Mouse (Mus musculus) ES-E14 (cell line): Measurements from ENCODE around the gene Thoc3. TPM values are rescaled to one million over a fixed set of nuclear protein-coding genes. Genes with fewer than 3 reads are reported as not detected.
A peak's percentile ranks its signal among the peaks of the same experiment; 100 is the strongest.

ENCODE experiments used
- DNase-seq: peaks from one replicate; pipeline ENCODE4 v3.0.0-alpha.2; 2013; ENCODE audit warnings: low read depth, low spot score
- H3K27ac ChIP-seq: 2 replicates; pipeline ENCODE4 v1.5.1; 2012; ENCODE audit warnings: low read depth, mild to moderate bottlenecking, low read length, moderate library complexity, mixed read lengths; ENCODE audit not compliant: poor library complexity, insufficient read depth, severe bottlenecking
- H3K36me3 ChIP-seq: 2 replicates; pipeline ENCODE4 v1.6.1; 2012; ENCODE audit warnings: mild to moderate bottlenecking, low read length, moderate library complexity, mixed read lengths; ENCODE audit not compliant: control insufficient read depth, poor library complexity, insufficient read depth, severe bottlenecking
- H3K4me1 ChIP-seq, 2 experiments: fragments of 150-350 bp in 1 of 2; sonication (generic) in 1 of 2; 2 replicates each; pipeline ENCODE4 v1.6.1; 2012; ENCODE audit warnings: low read length in 2 of 2, mild to moderate bottlenecking in 1 of 2, mixed read lengths in 1 of 2; ENCODE audit not compliant: control insufficient read depth in 2 of 2, insufficient read depth in 2 of 2, poor library complexity in 1 of 2
- H3K4me3 ChIP-seq, 2 experiments: fragments of 150-350 bp in 1 of 2; sonication (generic) in 1 of 2; 2 replicates each; pipeline ENCODE4 v1.5.1; 2012; ENCODE audit warnings: low read length in 2 of 2, low read depth in 1 of 2, mild to moderate bottlenecking in 1 of 2, mixed read lengths in 1 of 2; ENCODE audit not compliant: insufficient read depth in 1 of 2, poor library complexity in 1 of 2, severe bottlenecking in 1 of 2
- H3K9ac ChIP-seq: 2 replicates; pipeline ENCODE4 v1.6.1; 2012; ENCODE audit warnings: low read depth, mild to moderate bottlenecking, low read length, mixed read lengths; ENCODE audit not compliant: poor library complexity, insufficient read depth, severe bottlenecking
- H3K9me3 ChIP-seq: fragments of 150-350 bp; sonication (generic); 2 replicates; pipeline ENCODE4 v1.6.1; 2012; ENCODE audit warnings: low read depth, mild to moderate bottlenecking, low read length; ENCODE audit not compliant: control insufficient read depth, insufficient read depth
- CHD2 ChIP-seq: IDR thresholded peaks from 2 replicates; pipeline ENCODE4 v1.6.1; 2014; ENCODE audit warnings: mild to moderate bottlenecking, low read depth, low read length, inconsistent platforms
- HCFC1 ChIP-seq: IDR thresholded peaks from 2 replicates; pipeline ENCODE4 v1.6.1; 2012; ENCODE audit warnings: low read length, inconsistent platforms, borderline replicate concordance; ENCODE audit not compliant: insufficient read depth
- MAFK ChIP-seq: IDR thresholded peaks from 2 replicates; pipeline ENCODE4 v1.6.1; 2014; ENCODE audit warnings: mild to moderate bottlenecking, low read depth, low read length, inconsistent platforms; ENCODE audit not compliant: insufficient read depth
- ZC3H11A ChIP-seq: IDR thresholded peaks from 2 replicates; pipeline ENCODE4 v1.6.1; 2012; ENCODE audit warnings: low read depth, mild to moderate bottlenecking, inconsistent platforms, low read length, borderline replicate concordance
- ZNF384 ChIP-seq: IDR thresholded peaks from 2 replicates; pipeline ENCODE4 v1.6.1; 2012; ENCODE audit warnings: low read depth, low read length, inconsistent platforms
- in situ Hi-C, 2 experiments: fragments of 600-800 bp; cut with MboI; formaldehyde crosslinking; loops; one replicate each; pipeline ENCODE4 v1.15.1; 2025; ENCODE audit warnings: low sequenced_read_pairs in 2 of 2, inconsistent platforms in 1 of 2; ENCODE audit not compliant: unreplicated experiment in 2 of 2
- total RNA-seq: library from RNA; depleted of rRNA; stranded (reverse); fragments of 300-350 nt; gene quantifications from 2 replicates; pipeline ENCODE4 v1.2.3, GENCODE M21; 2012

Gene Thoc3
- total RNA-seq, 1 experiment = 81.8 TPM

GRCm38 (mm10) chr13:54490411-54490810 is 21.8 kb upstream of the Thoc3 start:
- Histone ChIP-seq H3K9me3 (no peaks in the 10 kb centered on the region), H3K4me3 (no peak overlapping the region), H3K27ac (no peak overlapping the region), H3K9ac (no peak overlapping the region), H3K36me3 (no peaks in the 10 kb centered on the region), H3K4me1 (peaks cover 0 to 2% of the 10 kb centered on the region in 2 experiments; a peak in 1 of 4 replicates)
- TF ChIP-seq MAFK = no peak
- TF ChIP-seq ZC3H11A = no peak
- no peak for TF ChIP-seq CHD2
- no peak for TF ChIP-seq ZNF384
- TF ChIP-seq HCFC1 = no peak
- in situ Hi-C loops = no loop called here
- no peak for DNase-seq

GRCm38 (mm10) chr13:54481498-54481897 is 12.8 kb upstream of the Thoc3 start:
- DNase-seq = no peak
- Histone ChIP-seq H3K9ac (no peak overlapping the region), H3K9me3 (no peaks in the 10 kb centered on the region), H3K36me3 (no peaks in the 10 kb centered on the region), H3K27ac (no peak overlapping the region), H3K4me3 (peak overlapping the region in 1 of 2 experiments; percentile 17; a peak in 1 of 4 replicates), H3K4me1 (no peaks in the 10 kb centered on the region)
- no peak for TF ChIP-seq CHD2
- no peak for TF ChIP-seq ZC3H11A
- TF ChIP-seq ZNF384 = no peak
- TF ChIP-seq HCFC1 = no peak
- TF ChIP-seq MAFK = no peak
- in situ Hi-C loops = no loop called here

DNA sequence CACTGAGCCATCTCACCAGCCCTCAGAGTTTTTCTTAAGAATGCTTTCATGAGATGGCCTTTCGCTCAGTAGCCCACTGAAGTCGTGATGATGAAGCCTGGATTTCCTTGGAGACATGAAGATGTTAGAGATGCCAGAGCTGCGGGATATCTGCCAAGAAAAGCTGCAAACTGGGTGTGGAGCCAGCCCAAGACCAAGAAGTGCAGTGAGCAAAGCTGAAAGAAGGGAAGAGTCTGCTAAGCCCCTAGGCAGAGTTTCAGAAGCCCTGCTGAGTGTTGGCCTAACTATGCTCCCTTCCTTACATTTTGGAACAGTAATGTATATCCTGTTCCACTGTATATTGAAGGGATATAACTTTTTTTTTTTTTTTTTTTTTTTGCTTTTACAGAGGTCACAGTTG is 10.6 kb upstream of the Thoc3 start:
- Histone ChIP-seq H3K4me1 (no peaks in the 10 kb centered on the region), H3K36me3 (no peaks in the 10 kb centered on the region), H3K9me3 (no peaks in the 10 kb centered on the region), H3K27ac (no peak overlapping the region), H3K9ac (no peak overlapping the region), H3K4me3 (no peak overlapping the region)
- TF ChIP-seq ZNF384 (no peak), MAFK (no peak), HCFC1 (no peak), CHD2 (no peak), ZC3H11A (no peak)
- DNase-seq = no peak
- in situ Hi-C loops = no loop called here

DNA sequence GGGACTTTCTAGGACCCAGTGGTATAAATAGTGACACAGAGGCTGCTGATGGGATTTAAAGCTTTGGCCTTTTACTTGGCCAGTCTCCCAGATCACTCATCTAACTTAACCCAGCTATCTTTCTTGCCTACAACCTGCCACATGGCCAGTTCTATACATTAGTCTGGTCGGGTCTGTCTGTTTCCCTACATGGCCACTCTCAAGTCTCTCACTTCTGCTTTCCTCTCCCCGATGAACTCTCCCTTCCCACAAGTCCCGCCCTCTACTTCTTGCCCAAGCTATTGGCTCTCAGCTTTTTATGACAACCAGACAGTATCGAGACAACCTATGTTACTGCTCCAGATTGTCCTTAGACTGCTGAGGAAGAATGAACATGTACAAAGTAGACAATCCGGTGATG is 7.1 kb upstream of the Thoc3 start:
- DNase-seq = no peak
- Histone ChIP-seq H3K4me3 (no peak overlapping the region), H3K36me3 (no peaks in the 10 kb centered on the region), H3K4me1 (no peaks in the 10 kb centered on the region), H3K27ac (no peak overlapping the region), H3K9ac (no peak overlapping the region), H3K9me3 (no peaks in the 10 kb centered on the region)
- no peak for TF ChIP-seq HCFC1
- no peak for TF ChIP-seq MAFK
- TF ChIP-seq ZNF384 = no peak
- no peak for TF ChIP-seq ZC3H11A
- no peak for TF ChIP-seq CHD2
- in situ Hi-C loops = no loop called here

DNA sequence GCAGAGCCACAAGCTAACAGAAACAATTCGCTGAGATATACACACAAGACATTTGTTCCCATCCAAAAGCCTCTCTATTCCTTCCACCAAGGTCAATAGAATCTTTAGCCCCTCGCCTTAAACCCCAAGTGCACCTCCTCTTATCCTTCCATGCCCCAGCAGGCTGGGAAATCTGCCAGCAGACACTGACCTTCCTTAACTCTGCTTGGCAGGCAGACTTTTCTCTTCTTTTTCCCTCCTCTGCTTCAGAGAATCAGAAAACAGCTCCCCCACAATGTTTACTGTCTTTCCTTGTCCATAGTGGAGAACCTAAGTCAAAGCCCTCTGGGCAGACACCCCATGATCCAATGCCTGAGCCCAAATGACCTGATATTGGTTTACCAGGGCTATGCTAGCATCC is 6.3 kb upstream of the Thoc3 start:
- Histone ChIP-seq H3K4me3 (no peak overlapping the region), H3K27ac (no peak overlapping the region), H3K9ac (no peak overlapping the region), H3K9me3 (no peaks in the 10 kb centered on the region), H3K4me1 (no peaks in the 10 kb centered on the region), H3K36me3 (no peaks in the 10 kb centered on the region)
- in situ Hi-C loops = no loop called here
- TF ChIP-seq CHD2 (no peak), ZNF384 (no peak)
- no peak for DNase-seq
